Mouse (Mus musculus): Measurements from ENCODE around the gene Ccn2. TPM values are rescaled to one million over a fixed set of nuclear protein-coding genes. Genes with fewer than 3 reads are reported as not detected.
A peak's percentile ranks its signal among the peaks of the same experiment; 100 is the strongest.
"Not testable (repeated sequence)": the region's sequence is repeated elsewhere in the genome, so short reads cannot be mapped to it uniquely, and the experiment has no call there.

Ccn2 gene
- polyA plus RNA-seq, 1 experiment from 2014 or later = 10.3 TPM

DNA sequence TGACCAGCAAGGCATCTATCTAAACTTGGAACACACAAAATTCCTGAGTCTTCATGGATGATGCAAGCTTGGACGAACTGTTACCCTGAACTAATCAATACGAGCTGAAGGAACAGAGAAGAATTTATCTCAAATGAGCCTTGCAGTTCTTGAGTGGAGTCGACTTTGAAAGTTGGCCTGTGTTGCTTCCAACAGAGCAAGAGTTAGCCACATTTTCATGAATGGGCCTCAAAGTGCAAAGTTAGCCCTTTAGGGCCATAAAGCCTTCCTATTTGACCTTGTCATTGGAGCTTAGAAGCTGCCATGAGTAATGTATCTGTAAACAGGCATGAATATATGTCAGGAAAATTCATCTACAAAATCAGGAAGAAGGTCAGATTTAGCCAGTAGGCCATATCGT, 19.5 kb downstream of the Ccn2 start:
- no peaks in the 10 kb centered on the region for H3K9me3 ChIP-seq (replicated peaks)
- WGBS = 91% methylated on average over 4 of the region's 4 CpGs
- no peaks in the 10 kb centered on the region for H3K36me3 ChIP-seq
- H3K27ac ChIP-seq (replicated peaks) = no peak overlapping the region
- H3K4me1 ChIP-seq = no peaks in the 10 kb centered on the region
- no peak for DNase-seq (ENCODE audit: low spot score)
- no peaks in the 10 kb centered on the region for H3K27me3 ChIP-seq (ENCODE audit: low read depth, poor library complexity, severe bottlenecking)
- H3K4me3 ChIP-seq = no peak overlapping the region

DNA sequence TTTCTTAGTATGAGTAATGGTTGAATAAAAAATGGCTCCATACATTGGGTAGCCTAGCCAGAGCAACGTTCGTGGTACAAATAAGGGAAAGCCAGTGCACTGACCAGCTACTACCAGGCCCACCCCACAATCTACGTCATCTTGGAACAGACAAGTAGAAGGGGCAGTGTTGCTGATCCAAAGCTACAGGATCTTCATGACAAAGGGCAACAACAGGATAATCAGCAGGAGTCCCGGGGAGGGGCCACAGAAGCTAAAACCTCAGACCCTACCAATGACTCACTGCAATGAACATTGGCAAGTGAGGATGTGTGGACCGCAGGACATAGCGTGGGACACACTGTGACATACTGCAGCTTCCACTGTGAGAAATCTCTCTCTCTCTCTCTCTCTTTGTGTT, 20.6 kb downstream of the Ccn2 start:
- WGBS = 80% methylated on average over 6 of the region's 6 CpGs
- H3K4me1 ChIP-seq = no peaks in the 10 kb centered on the region
- no peaks in the 10 kb centered on the region for H3K9me3 ChIP-seq (replicated peaks)
- H3K27ac ChIP-seq (replicated peaks) = no peak overlapping the region
- DNase-seq (ENCODE audit: low spot score) = no peak
- H3K36me3 ChIP-seq = no peaks in the 10 kb centered on the region
- no peaks in the 10 kb centered on the region for H3K27me3 ChIP-seq (ENCODE audit: low read depth, poor library complexity, severe bottlenecking)
- H3K4me3 ChIP-seq = no peak overlapping the region

DNA sequence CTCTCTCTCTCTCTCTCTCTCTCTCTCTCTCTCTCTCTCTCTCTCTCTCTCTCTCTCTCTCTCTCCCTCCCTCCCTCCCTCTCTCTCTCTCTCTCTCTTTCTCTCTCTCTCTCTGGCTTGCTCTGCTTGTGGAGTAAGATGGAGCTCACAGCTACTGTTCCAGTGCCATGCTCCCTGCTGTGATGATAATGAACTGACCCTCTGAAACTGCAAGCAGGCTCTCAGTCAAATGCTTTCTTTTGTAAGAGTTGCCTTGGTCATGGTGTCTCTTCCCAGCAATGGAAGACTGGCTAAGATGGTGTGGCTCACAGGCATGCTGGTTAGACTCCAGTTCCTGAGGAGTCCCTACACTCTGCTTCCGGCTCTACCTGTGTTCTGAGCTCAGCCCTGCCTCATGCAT, 21.3 kb downstream of the Ccn2 start:
- H3K9me3 ChIP-seq (replicated peaks); H3K27me3 ChIP-seq (ENCODE audit: low read depth, poor library complexity, severe bottlenecking); H3K27ac ChIP-seq (replicated peaks); H3K36me3 ChIP-seq; H3K4me3 ChIP-seq; DNase-seq (ENCODE audit: low spot score); H3K4me1 ChIP-seq: not testable (repeated sequence)
- WGBS = 100% methylated on average over 1 of the region's 1 CpGs

DNA sequence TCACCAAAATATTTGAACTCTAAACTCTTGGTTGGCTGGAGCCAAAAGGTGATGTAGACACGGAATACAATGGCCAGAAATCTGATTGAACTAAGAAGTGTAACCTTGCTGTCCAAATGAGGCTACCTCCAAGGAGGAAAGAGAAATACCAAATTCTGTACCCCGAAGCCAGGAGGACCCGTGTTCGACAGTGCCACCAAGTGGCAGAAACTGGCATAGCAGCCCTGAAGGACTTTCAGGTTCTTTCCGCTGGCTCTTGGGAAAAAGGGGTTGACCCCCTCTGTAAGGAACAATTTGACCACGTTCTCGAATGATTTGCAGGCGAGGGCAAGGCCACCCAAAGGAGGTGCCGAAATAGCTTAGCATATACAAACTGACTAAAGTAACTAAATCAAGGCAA, 26.3 kb downstream of the Ccn2 start:
- 42% methylated on average over 9 of the region's 9 CpGs for WGBS
- no peaks in the 10 kb centered on the region for H3K36me3 ChIP-seq
- H3K4me3 ChIP-seq = no peak overlapping the region
- no peaks in the 10 kb centered on the region for H3K4me1 ChIP-seq
- no peaks in the 10 kb centered on the region for H3K9me3 ChIP-seq (replicated peaks)
- H3K27ac ChIP-seq (replicated peaks) = no peak overlapping the region
- peak; percentile 60 for DNase-seq (ENCODE audit: low spot score)
- H3K27me3 ChIP-seq (ENCODE audit: low read depth, poor library complexity, severe bottlenecking) = no peaks in the 10 kb centered on the region

DNA sequence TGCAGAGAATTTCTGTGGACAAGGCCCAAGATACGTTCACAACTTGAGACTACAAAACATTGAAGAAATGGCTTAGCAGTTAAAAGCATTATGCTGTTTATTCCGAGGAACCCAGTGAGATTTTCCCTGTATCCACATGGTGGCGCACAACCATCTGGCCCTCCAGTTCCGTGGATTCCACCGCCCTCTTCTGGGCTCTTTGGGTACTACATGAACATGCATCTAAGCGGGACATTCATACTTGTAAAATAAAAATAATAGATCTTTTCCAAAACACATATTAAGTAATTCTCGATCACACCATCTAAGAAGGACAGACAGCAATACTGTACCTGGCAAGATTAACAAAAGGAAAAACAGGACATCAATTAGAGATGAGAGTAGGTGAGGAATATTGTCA, 27.3 kb downstream of the Ccn2 start:
- H3K9me3 ChIP-seq (replicated peaks) = no peaks in the 10 kb centered on the region
- WGBS = 21% methylated on average over 7 of the region's 7 CpGs

DNA sequence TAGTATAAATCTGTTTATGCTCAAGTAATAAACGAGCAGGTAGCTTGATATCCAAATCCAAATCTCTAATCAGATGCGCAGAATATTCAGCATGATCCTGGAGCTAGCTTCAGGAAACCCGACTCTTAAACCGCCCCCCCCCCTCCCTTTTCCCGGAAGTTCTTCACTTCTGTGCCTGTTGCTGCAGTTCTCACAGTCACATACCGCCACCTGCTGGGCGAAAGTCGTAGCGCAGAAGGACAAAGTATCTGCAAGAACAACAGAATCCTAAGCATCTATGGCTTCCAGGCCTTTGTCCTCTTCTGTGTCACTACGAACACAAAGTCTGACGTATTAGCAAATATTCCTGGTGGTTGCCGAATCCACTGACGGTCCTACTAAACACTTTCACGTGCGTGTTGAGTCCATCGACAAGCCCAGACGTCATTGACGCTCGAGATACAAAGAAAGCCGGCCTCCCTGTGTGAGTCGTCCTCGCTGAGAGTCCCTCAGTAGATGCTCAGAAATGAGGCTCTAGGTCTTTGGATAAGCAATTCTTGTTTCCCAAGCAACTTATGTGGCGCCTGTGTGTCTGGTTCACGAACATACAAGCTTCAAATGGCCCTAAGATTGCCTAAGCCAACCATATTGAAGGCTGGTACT, 29.9 kb downstream of the Ccn2 start:
- DNase-seq (ENCODE audit: low spot score) = peak; percentile 90
- Histone ChIP-seq H3K36me3 (no peaks in the 10 kb centered on the region), H3K4me3 (no peak overlapping the region), H3K27me3 (ENCODE audit: low read depth, poor library complexity, severe bottlenecking) (no peaks in the 10 kb centered on the region), H3K4me1 (0 out of 2 replicates have a peak, but pooled peaks cover 3% of the 10 kb centered on the region), H3K9me3 (replicated peaks) (no peaks in the 10 kb centered on the region), H3K27ac (replicated peaks) (peak overlapping the region; percentile 72)
- 41% methylated on average over 24 of the region's 24 CpGs for WGBS

More for the DNA sequence above, 27.3 kb downstream of the Ccn2 start:
- peak; percentile 59 for DNase-seq (ENCODE audit: low spot score)
- Histone ChIP-seq H3K4me3 (no peak overlapping the region), H3K27me3 (ENCODE audit: low read depth, poor library complexity, severe bottlenecking) (no peaks in the 10 kb centered on the region), H3K36me3 (no peaks in the 10 kb centered on the region), H3K4me1 (0 out of 2 replicates have a peak, but pooled peaks cover under 1% of the 10 kb centered on the region), H3K27ac (replicated peaks) (no peak overlapping the region)

DNA sequence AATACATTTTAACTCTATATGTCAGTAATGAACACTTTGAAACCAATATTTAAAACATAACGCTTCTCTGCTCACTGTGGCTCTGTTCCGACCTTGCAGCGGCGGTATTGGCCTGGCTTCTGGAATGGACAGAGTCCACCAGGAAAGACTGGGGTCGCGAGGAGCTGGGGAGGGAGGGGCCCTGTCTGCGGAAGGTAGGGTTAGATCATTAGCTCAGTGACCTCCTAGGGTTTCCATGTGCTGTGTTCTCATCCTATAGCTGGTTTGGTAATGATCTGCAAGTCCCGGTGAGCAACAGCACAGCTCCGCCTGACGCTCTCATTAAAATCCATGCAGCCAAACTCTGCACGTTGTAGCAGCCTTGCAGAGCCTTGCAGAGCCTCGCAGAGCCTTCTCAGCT, 32.0 kb downstream of the Ccn2 start:
- WGBS = 77% methylated on average over 12 of the region's 12 CpGs
- Histone ChIP-seq H3K27me3 (ENCODE audit: low read depth, poor library complexity, severe bottlenecking) (no peaks in the 10 kb centered on the region), H3K27ac (replicated peaks) (no peak overlapping the region), H3K4me1 (0 out of 2 replicates have a peak, but pooled peaks cover 3% of the 10 kb centered on the region), H3K36me3 (no peaks in the 10 kb centered on the region), H3K4me3 (no peak overlapping the region), H3K9me3 (replicated peaks) (no peaks in the 10 kb centered on the region)
- no peak for DNase-seq (ENCODE audit: low spot score)

DNA sequence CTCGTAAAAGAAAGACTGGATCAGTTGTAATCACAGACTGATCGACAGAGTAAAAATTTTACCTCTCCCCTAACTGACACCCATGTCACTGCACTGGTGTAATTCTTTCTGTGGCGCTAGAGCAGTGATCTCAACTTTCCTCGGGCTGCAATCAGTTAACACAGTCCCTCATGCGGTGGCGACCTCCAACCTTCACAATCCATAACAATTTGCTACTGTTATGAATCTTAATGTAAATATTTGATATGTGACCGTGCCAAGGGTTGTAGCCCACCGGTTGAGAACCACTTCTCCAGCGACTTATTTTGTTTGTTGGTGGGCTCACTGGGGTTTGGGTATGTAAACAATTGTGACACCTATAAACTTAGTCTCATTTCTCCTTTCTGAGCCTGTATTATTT, 33.2 kb downstream of the Ccn2 start:
- Histone ChIP-seq H3K36me3 (no peaks in the 10 kb centered on the region), H3K27ac (replicated peaks) (no peak overlapping the region), H3K4me1 (0 out of 2 replicates have a peak, but pooled peaks cover 3% of the 10 kb centered on the region), H3K9me3 (replicated peaks) (no peaks in the 10 kb centered on the region), H3K27me3 (ENCODE audit: low read depth, poor library complexity, severe bottlenecking) (no peaks in the 10 kb centered on the region), H3K4me3 (no peak overlapping the region)
- no peak for DNase-seq (ENCODE audit: low spot score)
- 85% methylated on average over 9 of the region's 9 CpGs for WGBS

DNA sequence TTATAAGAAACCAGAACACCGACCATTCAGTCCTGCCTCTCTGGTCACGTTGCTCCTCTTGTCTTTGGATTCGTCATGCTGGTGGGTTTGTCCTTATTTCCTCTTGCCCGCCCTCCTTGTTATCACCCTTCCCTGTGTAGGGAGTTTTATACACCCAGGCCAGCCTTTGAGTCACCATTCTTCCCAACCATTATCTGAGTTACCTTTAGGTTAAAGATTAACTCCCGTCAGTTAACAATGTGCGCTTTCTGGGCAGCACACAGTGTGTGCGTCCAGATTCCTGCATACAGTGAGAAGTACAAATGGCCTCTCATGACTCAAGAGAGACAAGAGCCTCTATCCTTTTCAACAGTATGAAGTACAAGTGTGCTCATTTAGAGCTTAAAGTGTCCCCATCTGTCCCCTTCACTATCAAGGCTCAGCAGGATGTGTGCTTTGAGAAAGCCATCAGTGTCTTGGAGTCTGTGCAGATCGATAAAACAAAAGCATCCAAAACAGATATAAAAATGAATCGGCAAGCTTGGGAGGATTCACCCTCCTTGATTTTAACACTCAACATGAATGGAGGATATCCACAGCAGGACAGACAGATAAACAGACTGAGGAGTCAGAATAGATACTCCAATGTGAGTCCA, 34.0 kb downstream of the Ccn2 start:
- WGBS = 82% methylated on average over 9 of the region's 9 CpGs

DNA sequence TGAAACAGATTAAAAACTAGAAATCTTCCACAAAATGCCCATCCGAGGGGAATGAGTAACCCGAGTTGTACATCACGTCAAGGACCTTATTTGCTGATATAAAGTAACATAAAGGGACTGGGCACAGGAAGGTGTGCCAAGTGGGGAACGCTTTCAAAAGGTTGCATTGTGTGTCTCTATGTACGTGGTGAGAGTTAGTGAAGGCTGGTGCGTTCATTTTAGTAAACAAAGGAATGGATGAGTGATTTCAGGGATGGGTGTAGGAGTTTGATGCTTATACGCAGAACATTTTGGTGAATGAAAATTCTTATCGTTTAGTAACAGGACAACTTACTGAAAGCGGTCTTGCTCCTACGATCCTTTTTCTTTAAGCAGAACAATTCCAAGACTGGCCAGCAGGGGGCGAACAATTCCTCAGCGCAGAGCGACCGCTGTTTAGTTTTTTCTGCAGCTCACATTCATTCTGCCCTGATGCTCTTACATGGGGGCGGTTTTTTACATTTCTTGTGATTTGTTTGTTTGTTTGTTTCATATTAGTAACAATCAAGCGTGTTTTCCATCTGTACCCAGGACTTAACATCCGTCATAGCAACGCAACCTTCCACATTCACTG, 35.3 kb downstream of the Ccn2 start:
- H3K9me3 ChIP-seq (replicated peaks) = no peaks in the 10 kb centered on the region
- H3K4me3 ChIP-seq = peak overlapping the region; percentile 7; the same call in 1 of the 2 replicates
- H3K27ac ChIP-seq (replicated peaks) = no peak overlapping the region
- H3K27me3 ChIP-seq (ENCODE audit: low read depth, poor library complexity, severe bottlenecking) = no peaks in the 10 kb centered on the region
- 27% methylated on average over 18 of the region's 18 CpGs for WGBS
- peak; percentile 73 for DNase-seq (ENCODE audit: low spot score)
- H3K4me1 ChIP-seq = 0 out of 2 replicates have a peak, but pooled peaks cover 3% of the 10 kb centered on the region
- no peaks in the 10 kb centered on the region for H3K36me3 ChIP-seq

More for the DNA sequence above, 34.0 kb downstream of the Ccn2 start:
- H3K4me1 ChIP-seq = 0 out of 2 replicates have a peak, but pooled peaks cover 3% of the 10 kb centered on the region
- DNase-seq (ENCODE audit: low spot score) = no peak
- no peak overlapping the region for H3K27ac ChIP-seq (replicated peaks)
- H3K36me3 ChIP-seq = no peaks in the 10 kb centered on the region
- H3K4me3 ChIP-seq = no peak overlapping the region
- H3K9me3 ChIP-seq (replicated peaks) = no peaks in the 10 kb centered on the region
- H3K27me3 ChIP-seq (ENCODE audit: low read depth, poor library complexity, severe bottlenecking) = no peaks in the 10 kb centered on the region

DNA sequence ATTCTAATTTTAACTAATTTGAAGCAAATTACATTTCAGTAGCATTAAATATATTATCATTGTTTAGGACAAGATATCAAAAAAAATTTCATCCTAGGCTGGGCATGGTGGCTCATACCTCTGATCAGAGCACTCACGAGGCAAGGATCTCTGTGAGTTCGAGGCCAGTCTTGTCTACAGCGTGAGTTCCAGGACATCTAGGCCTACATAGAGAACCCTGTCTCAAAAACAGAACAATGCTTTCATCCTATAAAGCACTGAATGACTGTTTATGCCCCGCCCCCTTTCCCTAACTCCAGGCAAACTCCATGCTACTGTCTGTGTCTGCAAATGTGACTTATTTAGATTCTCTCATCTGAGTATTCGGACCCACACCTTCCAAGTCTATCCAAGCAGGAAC, 35.9 kb downstream of the Ccn2 start:
- Histone ChIP-seq H3K36me3 (no peaks in the 10 kb centered on the region), H3K4me1 (0 out of 2 replicates have a peak, but pooled peaks cover 3% of the 10 kb centered on the region), H3K4me3 (no peak overlapping the region), H3K9me3 (replicated peaks) (no peaks in the 10 kb centered on the region), H3K27me3 (ENCODE audit: low read depth, poor library complexity, severe bottlenecking) (no peaks in the 10 kb centered on the region), H3K27ac (replicated peaks) (no peak overlapping the region)
- no peak for DNase-seq (ENCODE audit: low spot score)
- WGBS = 92% methylated on average over 5 of the region's 5 CpGs

DNA sequence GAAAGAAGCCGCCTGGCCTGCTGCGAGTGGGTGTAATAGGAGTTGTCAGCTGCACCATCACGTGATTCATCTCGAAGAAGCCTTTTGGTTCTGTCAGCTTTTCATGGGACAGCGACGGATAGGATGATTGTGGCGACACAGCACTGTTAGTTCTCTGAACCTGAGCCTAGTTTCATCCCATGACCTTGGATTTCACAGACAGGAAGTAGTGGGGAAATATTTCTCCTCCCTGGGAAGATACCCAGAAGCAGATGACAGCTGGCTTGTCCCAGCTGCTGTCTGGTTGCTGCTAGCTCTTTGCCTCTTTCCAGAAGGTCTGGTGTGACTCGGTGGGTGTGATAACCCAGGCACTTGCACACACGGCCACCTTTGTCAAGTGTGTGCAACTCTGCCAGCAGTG, 39.0 kb downstream of the Ccn2 start:
- 85% methylated on average over 9 of the region's 9 CpGs for WGBS
- H3K27ac ChIP-seq (replicated peaks) = no peak overlapping the region

DNA sequence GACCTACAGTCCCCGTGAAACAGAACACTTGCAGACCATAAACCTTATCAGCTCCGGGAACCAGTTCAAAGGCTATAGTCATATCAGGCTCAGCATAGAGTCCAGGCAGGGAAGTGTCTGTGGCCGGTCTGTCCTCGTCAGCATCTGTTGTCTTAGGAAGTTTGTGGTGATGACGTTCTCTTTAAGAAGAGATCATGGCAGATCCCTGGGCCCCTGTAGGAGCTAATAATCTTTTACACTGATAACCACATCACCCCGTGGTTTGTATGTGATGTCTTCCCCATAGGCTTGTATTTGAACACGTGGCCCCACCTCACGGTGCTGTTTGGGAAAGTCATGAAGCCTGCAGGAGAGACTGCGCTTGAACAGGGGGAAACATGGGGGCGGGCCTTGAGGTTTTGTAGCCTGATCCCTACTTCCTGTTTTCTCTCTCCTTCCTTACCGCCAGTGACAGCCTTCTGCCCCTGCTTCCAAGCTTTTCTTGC, 40.1 kb downstream of the Ccn2 start:
- WGBS = 86% methylated on average over 11 of the region's 11 CpGs
- no peaks in the 10 kb centered on the region for H3K9me3 ChIP-seq (replicated peaks)
- H3K27me3 ChIP-seq (ENCODE audit: low read depth, poor library complexity, severe bottlenecking) = no peaks in the 10 kb centered on the region
- H3K27ac ChIP-seq (replicated peaks) = no peak overlapping the region
- no peak overlapping the region for H3K4me3 ChIP-seq
- DNase-seq (ENCODE audit: low spot score) = no peak
- peaks cover 4% of the 10 kb centered on the region for H3K4me1 ChIP-seq
- no peaks in the 10 kb centered on the region for H3K36me3 ChIP-seq

More for the DNA sequence above, 39.0 kb downstream of the Ccn2 start:
- no peaks in the 10 kb centered on the region for H3K27me3 ChIP-seq (ENCODE audit: low read depth, poor library complexity, severe bottlenecking)
- H3K9me3 ChIP-seq (replicated peaks) = no peaks in the 10 kb centered on the region
- H3K4me1 ChIP-seq = peaks cover 4% of the 10 kb centered on the region; the same call in 1 of the 2 replicates
- H3K36me3 ChIP-seq = no peaks in the 10 kb centered on the region
- no peak for DNase-seq (ENCODE audit: low spot score)
- no peak overlapping the region for H3K4me3 ChIP-seq

Data from midbrain, embryonic 10.5 days (tissue).